Mouse (Mus musculus) testis, postnatal 14 days (tissue): ENCODE measurements around the gene Syndig1.

ENCODE experiments used
- DNase-seq: peaks from one replicate; pipeline ENCODE4 v3.0.0; 2021; ENCODE audit warnings: low spot score

Syndig1 gene

DNA sequence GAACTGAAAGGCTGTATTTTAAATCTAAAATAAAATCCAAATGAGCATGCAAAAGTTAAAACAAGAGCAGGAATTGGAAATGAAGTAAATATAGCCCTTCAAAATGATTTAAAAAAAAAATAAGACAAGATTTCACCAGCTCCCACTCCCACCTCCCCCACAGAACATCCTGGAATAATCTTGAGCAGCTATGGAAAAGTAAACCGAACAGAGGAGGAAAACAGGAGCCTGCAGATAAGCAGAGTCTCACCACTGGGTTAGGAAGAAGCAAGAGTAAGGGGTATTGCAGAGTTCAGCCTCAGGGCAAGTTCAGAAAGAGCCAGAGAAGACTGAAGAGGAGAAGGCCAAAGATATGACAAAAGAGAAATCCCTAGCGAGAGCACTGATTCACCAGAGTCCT is 48.9 kb downstream of the Syndig1 start:
- DNase-seq: no peak

DNA sequence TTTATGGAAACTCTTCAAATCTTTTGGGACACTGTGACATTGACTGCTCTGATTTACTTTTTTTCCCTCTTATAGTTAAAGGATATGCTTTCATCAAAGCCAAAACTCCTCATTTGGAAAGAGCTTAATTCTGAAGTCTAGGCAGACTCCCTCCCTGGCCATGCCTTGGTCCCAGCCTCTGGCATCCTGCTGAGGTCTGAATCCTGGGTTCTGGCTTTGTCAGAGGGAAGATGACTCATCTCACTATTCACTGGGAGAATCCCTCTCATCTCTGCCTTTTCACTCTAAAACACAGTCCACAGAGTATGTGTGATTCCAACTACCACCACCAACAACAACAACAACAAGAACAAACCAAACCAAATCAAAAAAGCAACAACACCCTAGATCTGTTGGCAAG is 58.6 kb downstream of the Syndig1 start:
- DNase-seq: no peak

DNA sequence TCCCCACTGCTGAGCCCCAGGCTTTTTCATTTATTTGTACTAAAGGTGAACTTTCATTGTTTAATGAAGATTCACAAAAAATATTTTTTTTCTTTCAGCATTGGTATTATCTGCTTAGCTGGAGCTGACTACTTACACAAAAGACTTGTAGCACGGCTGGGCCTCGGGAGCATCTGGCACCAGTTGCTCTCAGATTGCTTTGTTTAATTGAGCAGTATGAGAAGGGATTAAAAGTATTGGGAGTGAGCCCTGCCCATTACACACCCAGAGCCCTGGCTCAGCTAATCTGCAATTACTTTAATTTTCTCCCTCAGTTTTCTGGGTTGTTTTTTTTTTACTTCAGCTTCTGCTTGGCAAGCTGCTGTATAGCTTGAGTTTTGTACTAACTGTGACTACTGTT is 62.6 kb downstream of the Syndig1 start:
- DNase-seq: no peak

DNA sequence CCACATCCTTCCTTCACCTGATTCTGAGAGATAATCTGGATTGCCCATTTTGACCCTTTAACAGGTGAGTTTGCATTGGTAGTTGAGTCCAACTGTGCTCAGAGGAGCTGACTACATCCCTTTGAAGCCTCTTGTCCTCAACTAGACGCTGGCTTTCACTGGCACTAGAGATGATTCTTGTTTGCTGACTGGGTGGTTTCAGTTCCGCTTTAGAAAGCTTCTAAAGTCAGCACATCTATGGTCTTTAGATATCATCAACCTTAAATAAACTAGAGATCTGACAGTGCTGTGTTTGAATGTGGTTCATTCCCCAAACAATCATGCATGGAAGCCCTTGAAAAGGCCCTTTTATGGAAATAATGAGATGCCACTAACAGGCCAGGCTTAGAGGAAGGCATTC is 67.3 kb downstream of the Syndig1 start:
- DNase-seq: no peak

DNA sequence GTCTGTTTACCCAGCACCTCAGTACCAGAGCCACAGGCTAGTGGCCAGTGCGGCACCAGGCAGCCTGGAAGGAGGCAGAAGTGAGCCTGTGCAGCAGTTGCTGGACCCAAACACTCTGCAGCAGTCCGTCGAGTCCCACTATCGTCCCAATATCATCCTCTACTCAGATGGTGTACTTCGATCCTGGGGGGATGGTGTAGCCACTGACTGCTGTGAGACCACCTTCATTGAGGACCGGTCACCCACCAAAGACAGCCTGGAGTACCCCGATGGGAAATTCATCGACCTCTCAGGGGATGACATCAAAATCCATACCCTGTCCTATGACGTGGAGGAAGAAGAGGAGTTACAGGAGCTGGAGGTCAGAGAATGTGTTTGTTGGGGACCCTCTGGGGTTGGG is 70.6 kb downstream of the Syndig1 start:
- DNase-seq: no peak

DNA sequence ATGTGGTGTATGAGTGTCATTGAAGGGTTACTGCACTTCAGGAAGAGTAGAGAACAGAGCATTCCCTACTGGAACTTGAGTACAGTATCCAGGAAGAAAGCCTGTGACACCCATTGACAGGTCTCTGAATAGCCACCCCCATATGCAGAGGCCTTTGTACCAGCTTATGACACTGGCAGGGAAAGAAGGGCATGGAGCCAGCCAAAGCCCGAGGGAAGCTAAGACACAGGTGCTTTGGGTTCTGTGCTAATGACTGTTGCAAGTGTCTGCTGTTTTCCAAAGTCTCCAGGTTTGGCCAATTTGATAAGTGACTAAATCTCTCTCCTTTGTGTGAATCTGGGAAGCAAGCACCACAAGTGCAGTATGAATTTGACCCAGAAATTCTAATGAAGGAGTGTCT is 71.6 kb downstream of the Syndig1 start:
- no peak for DNase-seq

DNA sequence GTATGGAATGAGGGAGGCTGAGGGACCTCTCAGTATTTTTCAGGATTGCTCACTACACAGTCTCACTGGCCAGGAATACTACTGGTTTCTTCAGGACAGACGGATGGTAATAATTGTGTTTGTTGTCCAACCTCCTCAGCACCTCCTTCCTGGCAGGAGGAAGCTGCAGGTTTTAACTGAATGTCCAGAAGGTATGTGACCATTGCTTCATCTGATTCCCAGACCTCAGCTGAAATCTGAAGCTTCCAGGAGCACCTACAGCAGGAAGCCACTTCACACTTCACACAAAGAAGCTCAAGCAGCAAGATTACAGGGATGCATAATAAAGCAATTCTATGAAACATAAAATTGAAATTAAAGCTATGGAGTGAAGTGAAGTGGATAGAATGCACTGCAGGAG is 75.4 kb downstream of the Syndig1 start:
- no peak for DNase-seq

DNA sequence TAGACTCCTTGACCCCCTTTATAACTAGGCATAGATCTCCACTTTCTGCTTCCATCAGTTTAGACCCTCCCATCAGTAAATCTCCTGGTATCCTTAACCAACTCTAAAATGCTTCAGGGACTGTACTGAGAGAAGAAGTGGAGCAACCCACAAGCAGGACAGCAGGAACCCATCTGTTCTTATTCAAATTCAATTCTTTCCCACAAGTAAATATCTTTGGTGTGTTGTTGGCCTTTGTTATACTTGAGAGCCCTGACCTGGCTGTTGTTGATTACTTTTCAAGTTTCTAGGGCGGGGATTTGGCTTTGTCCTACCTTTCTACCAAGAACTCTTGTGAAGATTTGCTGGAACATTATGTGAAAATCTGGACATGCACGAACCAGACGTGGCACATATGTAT is 77.7 kb downstream of the Syndig1 start:
- no peak for DNase-seq

DNA sequence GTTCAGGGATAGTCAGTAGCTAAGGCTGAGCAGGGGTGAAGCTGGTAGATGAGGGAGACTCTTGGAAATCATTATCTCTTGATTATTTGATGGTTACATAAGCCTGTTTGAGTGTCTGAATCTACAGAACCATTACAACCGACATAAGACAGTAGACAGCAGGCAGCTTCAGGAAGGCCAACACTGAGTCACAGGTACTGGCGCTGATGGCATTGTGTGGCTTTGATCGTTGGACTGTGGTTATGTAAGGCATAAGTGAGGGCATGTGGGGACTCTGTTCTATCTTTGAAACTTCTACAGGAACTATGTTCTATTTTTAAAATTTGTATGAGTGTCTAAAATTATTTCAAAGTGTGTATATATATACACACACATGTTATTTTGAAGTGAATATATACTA is 88.2 kb downstream of the Syndig1 start:
- DNase-seq: no peak

DNA sequence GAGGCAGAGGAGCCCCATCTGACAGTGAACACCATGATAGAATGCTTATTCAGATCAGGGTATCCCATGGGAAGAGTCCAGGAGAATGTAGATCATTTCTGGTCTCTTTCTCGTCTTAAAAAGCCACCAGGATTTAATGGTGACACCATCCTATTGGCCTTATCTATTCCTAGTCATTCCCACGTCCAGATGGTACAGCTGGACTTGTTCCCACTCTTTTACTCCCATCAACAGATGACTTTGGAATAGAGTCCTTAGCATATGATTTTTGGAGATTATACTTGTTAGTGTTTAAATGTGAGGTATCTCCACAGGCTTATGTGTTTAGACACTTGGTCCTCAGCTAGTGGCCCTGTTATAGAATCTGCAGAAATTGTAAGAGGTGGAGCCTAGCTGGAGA is 94.5 kb downstream of the Syndig1 start:
- DNase-seq: no peak

DNA sequence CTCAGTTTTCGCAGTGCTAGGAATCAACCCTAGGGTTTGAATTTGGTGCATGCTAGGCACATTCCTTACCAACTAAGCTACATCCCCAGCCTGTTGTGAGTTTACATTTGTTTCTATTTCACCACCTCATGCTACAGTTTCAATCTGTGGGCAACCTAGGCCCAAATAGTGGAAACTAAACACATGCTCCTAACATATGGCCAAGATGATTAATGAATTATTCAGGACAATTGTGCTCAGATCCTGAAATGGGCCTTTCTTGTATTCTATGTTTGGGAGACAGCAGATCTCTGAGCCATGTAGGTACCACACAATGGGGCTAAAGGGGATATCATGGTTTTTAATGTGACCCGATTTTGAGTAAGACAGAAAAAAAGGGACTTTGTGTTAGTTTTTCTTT is 96.9 kb downstream of the Syndig1 start:
- DNase-seq: no peak

DNA sequence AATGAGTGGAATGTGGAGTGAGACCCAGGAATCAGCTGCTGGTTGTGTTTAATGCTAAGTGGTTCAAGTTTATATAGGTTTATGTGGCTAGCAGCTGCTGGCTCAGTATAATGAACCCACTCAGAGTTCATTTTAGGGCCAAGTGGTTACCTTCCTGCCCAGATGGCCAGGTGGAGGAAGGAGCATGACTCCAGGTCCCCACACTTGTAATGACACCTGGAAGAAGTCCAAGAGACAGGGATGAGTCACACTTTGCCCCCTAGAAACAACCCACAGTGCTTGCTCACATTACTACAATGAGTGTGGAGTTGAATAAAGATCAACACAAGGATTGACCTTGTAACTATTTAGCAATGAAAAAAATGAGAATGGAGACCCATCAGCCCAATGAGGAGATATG is 98.0 kb downstream of the Syndig1 start:
- no peak for DNase-seq

DNA sequence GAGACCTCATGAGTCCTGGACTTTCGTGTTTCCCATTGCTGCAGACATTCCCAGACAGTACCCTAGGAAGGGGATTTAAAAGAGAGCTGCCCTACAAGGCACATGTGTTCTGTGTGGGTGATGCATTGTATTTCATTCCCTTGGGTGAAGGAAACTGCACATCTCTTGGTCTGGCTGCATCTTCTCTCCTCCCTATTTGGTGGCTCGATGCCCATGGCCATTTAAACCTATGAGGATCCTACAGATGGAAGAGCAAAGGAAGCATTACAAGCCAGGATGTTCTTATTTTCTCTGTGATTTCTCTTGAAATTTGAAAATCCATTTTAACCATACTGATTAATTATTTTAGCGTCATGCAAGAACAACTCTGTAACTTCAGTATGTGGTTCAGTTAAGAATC is 98.5 kb downstream of the Syndig1 start:
- no peak for DNase-seq

DNA sequence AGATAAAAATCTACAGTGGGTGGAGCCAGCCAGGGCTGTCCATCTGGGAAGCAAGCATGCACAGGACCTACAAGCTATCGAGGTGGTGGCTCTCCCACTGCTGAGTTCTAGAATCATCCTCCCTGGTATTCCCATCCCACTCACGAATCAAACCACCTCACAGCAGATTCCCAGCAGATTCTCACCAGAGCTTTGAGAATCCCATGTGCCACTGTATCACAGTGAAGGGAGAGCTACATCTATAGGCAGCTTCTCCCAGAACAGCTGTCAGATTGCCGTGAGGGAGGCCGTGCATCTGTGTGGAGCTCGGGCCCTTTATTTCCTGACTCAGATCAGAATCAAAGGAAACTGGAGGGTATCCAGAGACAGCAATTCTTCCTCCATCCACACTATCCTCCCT is 101.0 kb downstream of the Syndig1 start:
- DNase-seq: no peak

DNA sequence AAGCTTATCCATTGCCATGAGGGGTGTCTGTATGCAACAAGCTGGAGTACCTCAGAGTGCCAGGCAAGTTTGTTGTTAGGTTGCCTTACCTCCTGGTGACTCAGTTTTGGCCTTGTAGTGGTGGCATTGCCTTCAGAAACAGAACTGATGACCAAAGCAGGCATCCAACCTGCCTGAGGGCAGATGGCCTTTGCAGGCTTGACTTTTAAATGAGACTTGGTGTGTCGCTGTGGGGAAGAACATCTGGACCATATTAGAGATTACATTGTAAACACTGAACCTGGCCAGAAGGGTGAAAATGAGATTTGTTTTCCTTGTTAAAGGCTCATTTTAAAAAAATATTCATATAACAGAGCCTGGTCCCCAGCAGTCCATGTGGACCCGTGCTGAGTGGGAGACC is 102.1 kb downstream of the Syndig1 start:
- DNase-seq: no peak

DNA sequence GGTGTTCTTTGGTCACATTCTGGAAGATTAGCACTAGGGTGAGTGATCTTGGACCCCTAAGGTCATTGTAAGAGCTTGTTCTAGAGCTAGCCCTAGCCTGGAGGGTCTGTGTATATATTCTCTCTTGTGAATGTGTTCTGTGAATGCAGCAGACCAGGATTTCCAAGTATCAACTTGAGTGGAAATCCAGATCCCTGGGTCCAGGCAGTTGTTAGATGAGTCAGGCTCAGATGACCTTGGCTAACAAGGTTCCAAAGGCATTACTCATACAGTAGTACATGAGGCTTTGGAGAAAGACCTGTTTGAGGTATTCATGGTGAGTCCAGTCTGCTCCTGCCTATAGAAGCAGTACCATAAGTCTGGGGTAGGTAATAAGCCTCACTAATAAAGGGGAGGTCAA is 103.1 kb downstream of the Syndig1 start:
- DNase-seq: no peak

DNA sequence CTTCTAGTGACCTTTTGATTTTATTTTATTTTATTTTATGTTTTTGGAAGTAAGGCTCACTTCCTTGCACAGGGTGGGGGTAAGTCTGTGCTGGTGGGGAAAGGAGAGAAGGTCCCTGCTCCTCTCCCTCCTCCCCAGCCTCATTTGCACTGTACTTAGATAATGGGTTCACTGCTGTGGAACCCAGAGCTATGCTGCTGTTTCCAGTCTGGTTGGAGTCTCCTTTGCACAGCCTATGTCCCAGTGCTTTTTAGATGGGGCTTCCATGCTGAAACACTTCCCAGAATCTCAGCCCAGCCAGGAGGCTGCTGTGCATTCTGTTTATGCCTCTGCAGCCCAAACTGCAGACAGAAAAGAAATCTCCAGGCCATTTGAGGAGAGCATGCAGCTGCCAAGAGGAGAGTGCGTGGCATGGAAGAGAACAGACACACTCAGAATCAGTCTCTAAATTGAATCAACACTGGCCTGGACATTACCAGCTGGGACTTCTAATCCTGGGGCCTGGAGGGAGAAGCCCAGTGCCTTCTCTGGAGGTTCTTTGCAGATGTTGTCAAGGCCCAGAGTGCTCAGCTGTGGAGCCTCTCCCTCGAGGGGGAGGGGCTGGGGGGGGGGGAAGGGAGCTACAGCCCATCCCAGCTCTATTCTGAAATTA is 104.4 kb downstream of the Syndig1 start:
- DNase-seq: no peak

DNA sequence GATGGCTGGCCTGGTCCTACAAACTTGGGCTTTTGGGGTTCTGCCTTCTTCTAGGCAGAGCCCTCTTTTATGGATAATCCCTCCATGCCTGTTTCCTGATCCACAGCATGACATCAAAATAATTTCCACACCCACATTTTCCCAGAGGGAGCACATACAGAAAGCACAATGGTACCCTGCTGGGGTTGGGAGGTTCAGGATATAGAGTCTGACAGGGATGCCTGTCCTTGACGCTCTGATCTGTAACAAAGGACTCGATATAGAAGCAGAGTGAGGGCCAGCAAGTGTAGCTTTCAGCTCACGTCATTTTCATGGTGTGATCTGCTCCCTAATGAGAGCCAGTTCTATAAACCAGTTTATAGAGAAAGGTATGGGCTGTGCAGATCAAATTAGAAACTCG is 105.1 kb downstream of the Syndig1 start:
- no peak for DNase-seq

DNA sequence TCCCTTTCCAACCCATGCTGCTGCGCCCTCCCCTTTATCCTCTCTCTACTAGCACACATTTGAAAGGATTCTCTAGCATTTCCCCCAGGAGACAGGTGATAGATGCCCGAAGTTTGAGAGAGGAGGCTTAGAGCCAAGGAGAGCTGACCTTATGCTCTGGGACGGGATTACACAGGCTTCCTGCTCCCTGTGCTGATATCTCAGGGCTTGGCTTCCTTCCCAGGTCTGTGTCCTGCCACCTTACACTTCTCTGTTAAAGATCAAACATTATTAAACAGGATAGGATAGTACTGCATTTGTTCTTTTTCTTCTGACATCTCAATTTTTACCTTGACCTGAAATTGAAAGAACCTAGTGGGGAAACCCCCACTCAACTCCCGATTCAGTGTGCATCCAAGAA is 109.8 kb downstream of the Syndig1 start:
- no peak for DNase-seq

DNA sequence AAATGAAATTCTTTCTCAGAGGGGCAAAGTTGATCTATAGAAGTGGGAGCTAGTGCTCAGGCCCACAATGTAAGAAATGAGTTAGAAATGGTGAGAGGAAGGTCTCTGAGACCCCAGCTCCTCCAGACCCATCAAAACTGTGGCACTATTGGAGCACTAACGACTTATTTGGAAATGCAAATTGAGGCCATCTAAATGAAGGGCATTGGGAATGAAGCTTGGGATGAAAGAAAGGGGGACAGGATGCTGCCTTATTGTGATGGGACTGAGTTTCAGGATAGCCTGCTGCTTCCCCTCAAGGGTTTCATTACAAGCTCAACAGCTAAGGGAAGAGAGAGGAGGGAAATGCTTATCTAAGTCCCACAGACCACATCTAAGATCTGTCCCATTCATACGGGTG is 110.6 kb downstream of the Syndig1 start:
- no peak for DNase-seq

DNA sequence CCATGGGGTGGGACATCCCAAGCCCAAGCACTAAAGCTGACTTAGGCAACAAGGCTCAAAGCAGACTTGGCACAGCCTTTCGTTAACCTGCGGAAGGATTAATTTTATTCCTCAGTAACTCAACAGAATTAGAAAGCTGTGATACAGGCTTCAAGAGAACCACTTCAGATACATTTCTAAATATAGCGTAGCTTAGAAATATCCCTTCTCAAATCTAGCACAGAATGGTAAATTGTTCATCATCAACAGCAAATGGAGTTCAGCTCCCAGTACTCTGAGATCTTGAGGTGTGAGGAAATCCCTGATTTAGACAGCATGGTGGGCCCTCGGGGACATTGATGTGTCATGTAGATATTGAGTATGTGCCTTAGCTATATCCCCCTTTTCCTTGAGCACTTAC is 121.6 kb downstream of the Syndig1 start:
- DNase-seq: no peak

DNA sequence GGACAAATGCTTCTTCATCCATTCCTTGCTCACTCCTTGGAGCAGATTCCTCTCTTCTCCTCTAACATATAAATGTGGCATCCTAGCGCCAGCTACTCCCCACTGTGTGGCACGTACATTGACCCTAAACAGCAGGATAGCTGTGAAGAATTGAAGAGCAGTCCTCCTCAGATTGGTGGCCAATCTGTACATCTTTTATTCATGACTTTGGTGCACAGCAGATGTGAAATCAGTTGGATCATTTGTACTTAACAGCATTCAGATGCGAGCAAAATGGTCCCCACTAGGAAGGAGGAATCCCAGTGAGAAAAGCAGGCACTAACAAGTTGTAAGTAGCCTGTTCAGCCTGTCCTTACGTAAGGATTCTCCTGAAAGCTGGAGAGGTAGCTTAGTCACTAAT is 142.0 kb downstream of the Syndig1 start:
- DNase-seq: no peak

DNA sequence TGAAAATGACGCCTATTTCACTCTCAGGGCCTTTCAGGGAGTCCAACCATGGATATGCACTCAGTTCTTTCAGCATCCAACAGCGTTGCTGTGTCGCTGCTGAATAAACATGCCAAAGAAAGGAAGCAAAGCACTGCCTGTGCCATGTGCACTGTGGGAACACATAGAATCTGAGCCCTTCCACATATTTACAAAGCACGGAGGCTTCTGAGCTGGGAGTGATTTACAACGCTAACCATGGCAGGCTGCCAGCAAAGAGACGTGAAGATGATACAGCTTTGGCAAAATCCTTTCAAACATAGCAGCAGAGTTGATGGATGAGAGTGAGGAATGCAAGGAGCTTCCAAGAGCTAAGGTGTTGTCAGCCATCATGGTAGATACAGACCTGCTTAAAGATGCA is 144.6 kb downstream of the Syndig1 start:
- DNase-seq: no peak

DNA sequence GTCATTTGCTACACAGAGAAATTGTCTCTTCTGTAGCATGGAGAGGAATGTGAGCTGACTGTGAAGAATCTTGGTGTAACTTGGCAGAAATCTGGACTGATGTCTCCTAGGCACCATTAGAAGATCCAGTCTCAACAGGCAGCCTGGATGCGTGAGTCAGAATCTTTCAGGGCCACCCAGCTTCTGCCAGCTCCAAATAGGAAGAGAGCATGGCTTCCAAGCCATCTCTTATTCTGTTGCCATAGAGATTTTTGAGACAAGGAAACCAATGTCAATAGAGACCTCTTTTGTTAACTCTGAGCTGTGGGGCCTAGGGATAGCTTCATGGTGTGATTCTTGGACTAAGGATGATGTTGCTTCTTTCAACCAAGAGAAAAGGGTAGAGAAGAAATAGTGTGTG is 151.4 kb downstream of the Syndig1 start:
- DNase-seq: no peak

DNA sequence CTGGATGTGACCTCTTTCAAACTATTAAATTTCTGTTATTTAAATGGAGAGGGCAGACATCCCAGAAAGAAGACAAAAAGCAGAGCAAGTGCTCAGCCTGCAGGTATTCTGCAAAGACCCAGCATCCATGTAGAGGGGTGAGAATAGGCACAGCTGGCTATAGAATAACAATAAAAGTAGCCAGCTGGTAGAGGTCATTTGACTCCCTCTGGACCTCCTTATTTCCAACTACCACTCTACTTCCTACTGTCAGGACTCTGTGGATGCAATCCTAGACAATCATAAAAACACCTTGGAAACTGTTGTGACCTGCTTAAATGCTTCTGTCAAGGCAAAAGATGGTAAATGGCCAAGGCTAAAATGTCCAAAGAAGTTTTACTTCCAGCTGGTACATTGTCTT is 153.5 kb downstream of the Syndig1 start:
- no peak for DNase-seq
